Mouse (Mus musculus): ENCODE measurements around the gene Actr2. TPM values are rescaled to one million over a fixed set of nuclear protein-coding genes. Genes with fewer than 3 reads are reported as not detected.

Gene Actr2
- polyA plus RNA-seq, 1 experiment, result 30.2 TPM

DNA sequence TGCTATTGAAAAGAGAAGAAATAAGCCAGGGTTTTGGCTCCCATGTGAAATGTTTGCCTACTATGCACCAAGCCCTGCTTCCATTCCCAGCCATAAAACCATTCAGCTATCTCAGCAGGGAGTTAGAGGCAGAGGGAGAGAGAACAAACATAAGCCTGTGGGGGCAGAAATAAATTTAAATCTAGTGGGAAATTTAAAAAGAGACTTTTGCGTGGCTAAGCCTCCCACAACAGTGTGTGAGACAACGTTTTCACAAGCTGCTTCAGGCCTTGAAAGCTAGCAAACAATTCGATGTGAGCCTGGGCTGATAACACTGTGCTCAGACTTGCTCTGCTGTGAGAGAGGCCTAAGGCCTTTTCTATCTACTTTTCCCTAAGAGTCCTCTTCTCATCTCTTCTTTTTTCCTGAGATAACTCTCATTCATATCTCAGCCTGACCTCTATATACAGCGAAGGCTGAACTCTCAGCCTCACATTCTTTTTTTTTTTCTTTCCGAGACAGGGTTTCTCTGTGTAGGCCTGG, 3.4 kb upstream of the Actr2 start:
- H3ac ChIP-seq (ENCODE audit: control insufficient read depth, insufficient read length), result no peak overlapping the region
- no peak overlapping the region for H3K4me3 ChIP-seq
- H3K4me2 ChIP-seq (ENCODE audit: low read depth), result no peak overlapping the region
- H3K79me2 ChIP-seq (ENCODE audit: control insufficient read depth, insufficient read depth), result peaks cover 22% of the 10 kb centered on the region
- H3K36me3 ChIP-seq (ENCODE audit: control insufficient read depth, insufficient read depth), result no peaks in the 10 kb centered on the region
- H3K27me3 ChIP-seq (ENCODE audit: control insufficient read depth, insufficient read depth, insufficient read length), result no peaks in the 10 kb centered on the region
- TF ChIP-seq CEBPB (IDR thresholded peaks at IDR 0.05; ENCODE audit: insufficient read depth, poor library complexity, severe bottlenecking) (no peak), E2F4 (IDR thresholded peaks at IDR 0.05; ENCODE audit: insufficient read depth) (no peak), POLR2AphosphoS2 (IDR thresholded peaks at IDR 0.05; ENCODE audit: insufficient read length, low read depth) (no peak), TCF12 (IDR thresholded peaks at IDR 0.05; ENCODE audit: insufficient read depth, poor library complexity, severe bottlenecking) (no peak), POLR2A (IDR thresholded peaks at IDR 0.05; ENCODE audit: insufficient read length, low read depth) (no peak), SRF (IDR thresholded peaks at IDR 0.05; ENCODE audit: control insufficient read depth, insufficient read length, low read depth) (no peak), MAX (IDR thresholded peaks at IDR 0.05; ENCODE audit: low read depth) (no peak), USF1 (IDR thresholded peaks at IDR 0.05; ENCODE audit: low read depth) (no peak), MYOD1 (IDR thresholded peaks at IDR 0.05; ENCODE audit: control insufficient read depth in 1 of 3, insufficient read length in 2 of 3, low read depth in 2 of 3) (no peak), MYOG (IDR thresholded peaks at IDR 0.05; ENCODE audit: control insufficient read depth in 1 of 3, insufficient read depth in 1 of 3, insufficient read length in 2 of 3, low read depth in 2 of 3) (no peak), REST (IDR thresholded peaks at IDR 0.05; ENCODE audit: insufficient read depth, insufficient read length) (no peak), TCF3 (IDR thresholded peaks at IDR 0.05; ENCODE audit: insufficient read length, low read depth) (no peak)

DNA sequence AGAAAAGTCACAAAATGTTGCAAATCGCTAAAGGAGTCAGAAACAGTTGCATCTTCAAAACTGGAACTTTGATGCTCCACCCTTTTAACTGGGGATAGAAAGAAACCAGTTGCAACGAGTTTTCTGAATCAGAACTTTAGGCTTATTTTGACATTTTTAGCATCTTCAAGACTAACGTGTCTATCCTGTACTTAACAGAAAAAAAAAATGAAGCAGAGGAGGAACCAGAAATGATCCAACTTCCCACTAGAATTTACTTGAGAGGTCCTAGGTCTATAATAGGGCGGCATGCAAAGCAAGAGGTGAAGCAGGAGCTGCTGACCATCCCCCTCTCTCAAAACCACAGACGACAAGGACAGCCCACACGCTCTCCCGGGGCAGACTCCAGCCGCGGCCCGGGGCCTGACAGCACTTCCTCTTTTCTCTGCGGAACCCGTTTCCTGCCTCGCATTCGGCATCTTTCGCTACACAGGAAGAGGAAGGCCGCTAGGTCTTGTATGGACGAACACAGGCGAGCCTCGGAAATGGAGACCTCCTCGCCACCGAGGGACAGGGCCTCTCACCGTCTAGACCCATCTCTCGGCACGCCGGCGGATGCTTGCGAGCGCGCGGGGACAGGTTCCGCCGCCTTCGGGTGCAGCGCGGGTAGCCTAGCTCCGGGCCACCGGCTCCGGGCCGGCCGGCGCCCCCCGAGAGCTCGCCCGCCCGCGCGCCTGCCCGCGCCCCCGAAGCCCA, 540 bp downstream of the Actr2 start:
- peak overlapping the region; percentile 96 for H3ac ChIP-seq (ENCODE audit: control insufficient read depth, insufficient read length)
- H3K4me2 ChIP-seq (ENCODE audit: low read depth), result peak overlapping the region; percentile 97
- TF ChIP-seq MYOD1 (IDR thresholded peaks at IDR 0.05; ENCODE audit: control insufficient read depth in 1 of 3, insufficient read length in 2 of 3, low read depth in 2 of 3) (no peak), USF1 (IDR thresholded peaks at IDR 0.05; ENCODE audit: low read depth) (no peak), MYOG (IDR thresholded peaks at IDR 0.05; ENCODE audit: control insufficient read depth in 1 of 3, insufficient read depth in 1 of 3, insufficient read length in 2 of 3, low read depth in 2 of 3) (no peak), TCF12 (IDR thresholded peaks at IDR 0.05; ENCODE audit: insufficient read depth, poor library complexity, severe bottlenecking) (no peak), POLR2A (IDR thresholded peaks at IDR 0.05; ENCODE audit: insufficient read length, low read depth) (no peak), E2F4 (IDR thresholded peaks at IDR 0.05; ENCODE audit: insufficient read depth) (no peak), SRF (IDR thresholded peaks at IDR 0.05; ENCODE audit: control insufficient read depth, insufficient read length, low read depth) (no peak), TCF3 (IDR thresholded peaks at IDR 0.05; ENCODE audit: insufficient read length, low read depth) (no peak), REST (IDR thresholded peaks at IDR 0.05; ENCODE audit: insufficient read depth, insufficient read length) (no peak), POLR2AphosphoS2 (IDR thresholded peaks at IDR 0.05; ENCODE audit: insufficient read length, low read depth) (no peak), MAX (IDR thresholded peaks at IDR 0.05; ENCODE audit: low read depth) (no peak), CEBPB (IDR thresholded peaks at IDR 0.05; ENCODE audit: insufficient read depth, poor library complexity, severe bottlenecking) (no peak)
- H3K36me3 ChIP-seq (ENCODE audit: control insufficient read depth, insufficient read depth), result no peaks in the 10 kb centered on the region
- no peaks in the 10 kb centered on the region for H3K27me3 ChIP-seq (ENCODE audit: control insufficient read depth, insufficient read depth, insufficient read length)
- H3K79me2 ChIP-seq (ENCODE audit: control insufficient read depth, insufficient read depth), result peaks cover 58% of the 10 kb centered on the region
- H3K4me3 ChIP-seq, result peak overlapping the region; percentile 69

DNA sequence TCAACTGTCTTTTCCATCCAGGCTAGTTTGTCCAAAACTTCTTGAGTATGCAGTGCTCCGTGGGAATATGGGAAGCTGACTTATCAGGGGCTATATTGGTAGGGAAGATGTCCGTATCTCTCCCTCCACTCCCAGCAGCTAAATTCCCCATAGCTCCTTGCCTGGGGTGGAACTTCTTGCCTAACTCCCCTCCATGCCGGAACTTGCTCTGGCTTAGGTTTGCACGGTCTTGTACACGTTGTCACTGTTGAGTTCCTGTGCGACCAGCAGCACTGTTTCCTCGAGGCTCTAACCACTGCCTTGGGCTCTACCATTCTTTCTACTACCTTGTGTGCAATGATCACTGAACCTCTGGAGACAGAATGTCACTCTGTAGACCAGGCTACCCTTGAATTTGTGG, 4.6 kb downstream of the Actr2 start:
- TF ChIP-seq E2F4 (IDR thresholded peaks at IDR 0.05; ENCODE audit: insufficient read depth), result no peak
- no peak for TF ChIP-seq POLR2AphosphoS2 (IDR thresholded peaks at IDR 0.05; ENCODE audit: insufficient read length, low read depth)
- TF ChIP-seq USF1 (IDR thresholded peaks at IDR 0.05; ENCODE audit: low read depth), result no peak
- no peak for TF ChIP-seq MAX (IDR thresholded peaks at IDR 0.05; ENCODE audit: low read depth)
- no peak for TF ChIP-seq TCF12 (IDR thresholded peaks at IDR 0.05; ENCODE audit: insufficient read depth, poor library complexity, severe bottlenecking)
- no peak for TF ChIP-seq TCF3 (IDR thresholded peaks at IDR 0.05; ENCODE audit: insufficient read length, low read depth)
- no peak for TF ChIP-seq MYOD1 (IDR thresholded peaks at IDR 0.05; ENCODE audit: control insufficient read depth in 1 of 3, insufficient read length in 2 of 3, low read depth in 2 of 3)
- no peak for TF ChIP-seq MYOG (IDR thresholded peaks at IDR 0.05; ENCODE audit: control insufficient read depth in 1 of 3, insufficient read depth in 1 of 3, insufficient read length in 2 of 3, low read depth in 2 of 3)
- no peak for TF ChIP-seq REST (IDR thresholded peaks at IDR 0.05; ENCODE audit: insufficient read depth, insufficient read length)
- no peak for TF ChIP-seq SRF (IDR thresholded peaks at IDR 0.05; ENCODE audit: control insufficient read depth, insufficient read length, low read depth)
- no peak for TF ChIP-seq CEBPB (IDR thresholded peaks at IDR 0.05; ENCODE audit: insufficient read depth, poor library complexity, severe bottlenecking)
- TF ChIP-seq POLR2A (IDR thresholded peaks at IDR 0.05; ENCODE audit: insufficient read length, low read depth), result no peak
- Histone ChIP-seq H3K79me2 (ENCODE audit: control insufficient read depth, insufficient read depth) (peaks cover 90% of the 10 kb centered on the region), H3ac (ENCODE audit: control insufficient read depth, insufficient read length) (no peak overlapping the region), H3K36me3 (ENCODE audit: control insufficient read depth, insufficient read depth) (no peaks in the 10 kb centered on the region), H3K4me2 (ENCODE audit: low read depth) (peak overlapping the region; percentile 83), H3K27me3 (ENCODE audit: control insufficient read depth, insufficient read depth, insufficient read length) (no peaks in the 10 kb centered on the region), H3K4me3 (no peak overlapping the region)

DNA sequence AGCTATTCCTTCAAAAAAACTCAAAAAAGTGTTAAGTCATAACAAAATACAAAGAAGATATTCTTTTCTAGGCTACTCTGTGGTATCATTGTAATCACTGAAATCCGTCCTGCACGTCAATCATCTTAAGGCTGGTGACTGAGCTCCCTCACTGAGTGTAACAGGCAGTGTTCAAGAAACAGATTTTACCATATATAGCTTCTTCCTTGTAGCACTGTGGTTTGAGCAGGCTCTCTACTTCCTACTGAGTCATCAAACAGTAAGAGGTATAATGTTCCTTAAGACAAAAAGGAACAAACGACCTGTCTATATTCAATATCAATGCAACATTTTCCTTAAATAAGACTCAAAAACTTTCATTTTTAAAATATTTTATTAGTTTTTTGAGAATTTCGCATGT, 5.0 kb downstream of the Actr2 start:
- Histone ChIP-seq H3K4me3 (no peak overlapping the region), H3K27me3 (ENCODE audit: control insufficient read depth, insufficient read depth, insufficient read length) (no peaks in the 10 kb centered on the region), H3K36me3 (ENCODE audit: control insufficient read depth, insufficient read depth) (no peaks in the 10 kb centered on the region), H3K4me2 (ENCODE audit: low read depth) (peak overlapping the region; percentile 83), H3ac (ENCODE audit: control insufficient read depth, insufficient read length) (no peak overlapping the region), H3K79me2 (ENCODE audit: control insufficient read depth, insufficient read depth) (peaks cover 93% of the 10 kb centered on the region)
- no peak for TF ChIP-seq POLR2AphosphoS2 (IDR thresholded peaks at IDR 0.05; ENCODE audit: insufficient read length, low read depth)
- TF ChIP-seq SRF (IDR thresholded peaks at IDR 0.05; ENCODE audit: control insufficient read depth, insufficient read length, low read depth), result peak; percentile 94

Measured in myocyte (in vitro differentiated cells).